12 mouse cellular contexts compared by ENCODE assay signal in the genomic region with DNA sequence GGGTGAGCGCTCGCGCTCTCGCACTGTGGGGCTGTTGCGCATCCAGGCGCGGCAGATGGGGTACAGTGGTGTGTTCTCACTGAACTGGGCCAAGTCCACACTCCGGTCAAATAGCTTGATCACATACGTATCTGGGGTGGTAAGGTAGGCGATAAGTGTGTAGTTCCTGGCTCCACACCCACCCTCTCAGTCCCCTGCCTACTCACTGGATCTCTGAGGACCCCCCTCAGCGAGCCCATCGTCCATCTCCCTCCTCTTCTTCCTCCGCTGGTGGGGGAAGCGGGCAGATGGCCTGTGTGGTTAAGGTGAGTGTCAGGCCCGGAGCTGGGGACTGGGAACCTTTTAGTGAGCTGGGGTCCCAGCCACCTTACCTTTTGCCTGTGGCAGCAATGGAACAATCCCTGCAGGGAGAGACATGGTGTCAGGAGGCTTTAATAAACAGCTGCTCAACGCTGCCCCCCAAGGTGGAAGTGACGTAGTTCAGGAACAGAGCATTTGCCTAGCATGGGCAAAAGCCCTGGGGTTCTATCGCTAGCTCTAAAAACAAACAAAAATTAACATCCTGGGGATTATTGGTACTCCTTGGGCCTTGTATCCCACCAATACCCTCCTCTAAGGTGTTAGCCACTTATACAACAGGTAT. TPM values are rescaled to one million over a fixed set of nuclear protein-coding genes. Genes with fewer than 3 reads are reported as not detected.
DNase-seq lines count a peak whose midpoint lies in the region; ATAC-seq and TF ChIP-seq lines count a peak whose summit lies in the region.
"Had no signal": no experiment of that assay in that cellular context is flagged by ENCODE, and none has a peak within 500 bp of the region (broad histone marks: within the 10 kb centered on the region; RNA-seq: fewer than 3 reads in every experiment).

No protein-coding gene starts in this region.

- DNase-seq in kidney, adult 2 months, result no peak
- peak; percentile 54 to 59 for DNase-seq in B cell, adult 2 months
- peak; percentile 52 for DNase-seq in NIH3T3 (ENCODE audit: low read depth)
- no peak for DNase-seq in liver, embryonic 14.5 days (ENCODE audit: low read depth in 3 of 3, low spot score in 3 of 3)
- no peak for DNase-seq in frontal cortex, adult 2 months (ENCODE audit: extremely low spot score in 1 of 2, low spot score in 1 of 2)
- DNase-seq in left cerebral cortex, postnatal 14 days (ENCODE audit: low spot score in 2 of 2), result no peak
- no peak for DNase-seq in cerebellum, postnatal 4 days (ENCODE audit: low spot score in 2 of 2)
- DNase-seq: kidney, adult 9 months had no signal

- no peak overlapping the region for H3K4me3 ChIP-seq in kidney, adult 2 months (ENCODE audit: insufficient read depth, low read depth, low read length)
- H3K4me3 ChIP-seq in kidney, embryonic 16.5 days (ENCODE audit: low read length), result no peak overlapping the region
- no peak overlapping the region for H3K4me3 ChIP-seq in liver, embryonic 14.5 days (ENCODE audit: insufficient read depth in 1 of 2, low read depth in 2 of 2, low read length in 2 of 2)
- H3K4me3 ChIP-seq: embryonic facial prominence, embryonic 13.5 days; neural tube, embryonic 13.5 days had no signal

- intact Hi-C loops in left cerebral cortex, postnatal 14 days (cut with DNase I), result no loop called here

- no peaks in the 10 kb centered on the region for H3K27me3 ChIP-seq in kidney, adult 2 months (replicated peaks; ENCODE audit: control insufficient read depth, insufficient read depth, low read length)
- H3K27me3 ChIP-seq in kidney, embryonic 16.5 days (ENCODE audit: insufficient read depth, low read length), result no peaks in the 10 kb centered on the region
- H3K27me3 ChIP-seq in liver, embryonic 14.5 days (ENCODE audit: control insufficient read depth, insufficient read depth, low read length), result no peaks in the 10 kb centered on the region
- H3K27me3 ChIP-seq: embryonic facial prominence, embryonic 13.5 days had no signal

- ATAC-seq in kidney, embryonic 16.5 days (ENCODE audit: low FRiP score, low TSS enrichment), result no peak
- no peak for ATAC-seq in liver, embryonic 14.5 days (ENCODE audit: insufficient read depth)

- TF ChIP-seq POLR2A in kidney, adult 2 months (IDR thresholded peaks at IDR 0.05; ENCODE audit: low read depth, low read length), result no peak

- H3K9me3 ChIP-seq in kidney, embryonic 16.5 days (ENCODE audit: low read length), result no peaks in the 10 kb centered on the region
- H3K9me3 ChIP-seq in liver, embryonic 14.5 days (ENCODE audit: control insufficient read depth, low read length), result no peaks in the 10 kb centered on the region
- H3K9me3 ChIP-seq: embryonic facial prominence, embryonic 13.5 days; neural tube, embryonic 13.5 days had no signal

- no peak overlapping the region for H3K4me2 ChIP-seq in kidney, embryonic 16.5 days (replicated peaks; ENCODE audit: low read depth, low read length)
- H3K4me2 ChIP-seq in liver, embryonic 14.5 days (ENCODE audit: low read depth), result no peak overlapping the region
- H3K4me2 ChIP-seq: embryonic facial prominence, embryonic 13.5 days had no signal

- TF ChIP-seq EP300 in liver, embryonic 14.5 days (IDR thresholded peaks at IDR 0.05; ENCODE audit: low read depth), result no peak

- TF ChIP-seq CTCF in kidney, adult 2 months (conservative IDR thresholded peaks at IDR 0.05; ENCODE audit: insufficient read depth, insufficient read length, low read depth, low read length), result peak; percentile 28; the same call in 1 of the 2 replicates
- TF ChIP-seq CTCF in liver, embryonic 14.5 days (IDR thresholded peaks at IDR 0.05; ENCODE audit: low read depth), result peak; percentile 59

- WGBS in kidney, adult 2 months, result 94% methylated on average over 18 of the region's 18 CpGs
- 93% methylated on average over 18 of the region's 18 CpGs for WGBS in kidney, embryonic 16.5 days
- 85% methylated on average over 18 of the region's 18 CpGs for whole genome bisulfite sequencing in liver, embryonic 14.5 days (ENCODE audit: insufficient replicate concordance)

- H3K27ac ChIP-seq in kidney, adult 2 months (ENCODE audit: insufficient read depth, low read depth, low read length), result no peak overlapping the region
- no peak overlapping the region for H3K27ac ChIP-seq in kidney, embryonic 16.5 days (ENCODE audit: low read length)
- H3K27ac ChIP-seq in liver, embryonic 14.5 days, result no peak overlapping the region
- H3K27ac ChIP-seq: embryonic facial prominence, embryonic 13.5 days; macrophage; neural tube, embryonic 13.5 days had no signal

- no peak overlapping the region for H3K9ac ChIP-seq in kidney, embryonic 16.5 days (replicated peaks; ENCODE audit: low read length)
- no peak overlapping the region for H3K9ac ChIP-seq in liver, embryonic 14.5 days (replicated peaks)
- H3K9ac ChIP-seq: embryonic facial prominence, embryonic 13.5 days had no signal

- H3K4me1 ChIP-seq in kidney, adult 2 months (ENCODE audit: control insufficient read depth, insufficient read depth, low read length), result no peaks in the 10 kb centered on the region; the same call in 1 of the 2 replicates
- H3K4me1 ChIP-seq in kidney, embryonic 16.5 days (ENCODE audit: insufficient read depth, low read length), result peaks cover 26% of the 10 kb centered on the region
- peaks cover 15 to 17% of the 10 kb centered on the region in 2 experiments for H3K4me1 ChIP-seq in liver, embryonic 14.5 days (replicated peaks; ENCODE audit: control insufficient read depth in 2 of 2, insufficient read depth in 2 of 2, low read length in 1 of 2)

- H3K36me3 ChIP-seq in kidney, adult 2 months (ENCODE audit: control insufficient read depth, insufficient read depth, low read length), result no peaks in the 10 kb centered on the region
- peaks cover 31% of the 10 kb centered on the region for H3K36me3 ChIP-seq in kidney, embryonic 16.5 days (ENCODE audit: insufficient read depth, low read length)
- peaks cover 19% of the 10 kb centered on the region for H3K36me3 ChIP-seq in liver, embryonic 14.5 days (replicated peaks; ENCODE audit: control insufficient read depth, insufficient read depth, low read depth)

RNA-seq across cellular contexts. Expression of a gene that starts 2.6 kb away (rescaled TPM):
- 29.0 and 33.8 TPM in 2 replicates for polyA plus RNA-seq in kidney, adult 2 months (2012; rRNA removed)
- 47.0 and 48.1 TPM in 2 replicates for polyA plus RNA-seq in kidney, embryonic 16.5 days (2015; fragmentation: Nextera tagmentation; extraction: Ambion mirVana)
- 15.3 and 17.6 TPM in 2 replicates for polyA plus RNA-seq in liver, embryonic 14.5 days (2012; rRNA removed)
- polyA plus RNA-seq in liver, embryonic 14.5 days (2014; fragmentation: Nextera tagmentation; extraction: Ambion mirVana), result 21.2 and 22.0 TPM in 2 replicates
- 64.1 and 67.3 TPM in 2 replicates for polyA plus RNA-seq in frontal cortex, adult 2 months (2012; rRNA removed)
- 10 to 100 TPM; 37.5 to 39.0 TPM for total RNA-seq in left cerebral cortex, postnatal 14 days (2021)

RNA-seq across cellular contexts. Expression of a gene that starts 4.9 kb away (rescaled TPM):
- 7.1 and 8.5 TPM in 2 replicates for polyA plus RNA-seq in kidney, adult 2 months (2012; rRNA removed)
- 12.0 and 16.6 TPM in 2 replicates for polyA plus RNA-seq in kidney, embryonic 16.5 days (2015; fragmentation: Nextera tagmentation; extraction: Ambion mirVana)
- 6.5 and 6.8 TPM in 2 replicates for polyA plus RNA-seq in liver, embryonic 14.5 days (2012; rRNA removed)
- polyA plus RNA-seq in liver, embryonic 14.5 days (2014; fragmentation: Nextera tagmentation; extraction: Ambion mirVana), result 1.3 and 2.8 TPM in 2 replicates
- 7.3 and 8.3 TPM in 2 replicates for polyA plus RNA-seq in frontal cortex, adult 2 months (2012; rRNA removed)
- 1 to 10 TPM; 2.7 to 3.8 TPM for total RNA-seq in left cerebral cortex, postnatal 14 days (2021)

RNA-seq across cellular contexts. Expression of a gene that starts 5.0 kb away (rescaled TPM):
- 21.6 and 50.4 TPM in 2 replicates for polyA plus RNA-seq in kidney, adult 2 months (2012; rRNA removed)
- polyA plus RNA-seq in kidney, embryonic 16.5 days (2015; fragmentation: Nextera tagmentation; extraction: Ambion mirVana), result 18.0 and 20.6 TPM in 2 replicates
- polyA plus RNA-seq in liver, embryonic 14.5 days (2012; rRNA removed), result 4.2 and 5.5 TPM in 2 replicates
- polyA plus RNA-seq in liver, embryonic 14.5 days (2014; fragmentation: Nextera tagmentation; extraction: Ambion mirVana), result 3.0 and 3.6 TPM in 2 replicates
- 9.3 and 10.7 TPM in 2 replicates for polyA plus RNA-seq in frontal cortex, adult 2 months (2012; rRNA removed)
- total RNA-seq in left cerebral cortex, postnatal 14 days (2021), result 10 to 100 TPM in 1 of 2 experiments, 1 to 10 TPM in 1; 5.3 to 10.8 TPM

RNA-seq across cellular contexts. Expression of a gene that starts 6.1 kb away (rescaled TPM):
- 47.9 and 54.5 TPM in 2 replicates for polyA plus RNA-seq in kidney, adult 2 months (2012; rRNA removed)
- 91.6 and 99.4 TPM in 2 replicates for polyA plus RNA-seq in kidney, embryonic 16.5 days (2015; fragmentation: Nextera tagmentation; extraction: Ambion mirVana)
- 19.5 and 28.1 TPM in 2 replicates for polyA plus RNA-seq in liver, embryonic 14.5 days (2012; rRNA removed)
- polyA plus RNA-seq in liver, embryonic 14.5 days (2014; fragmentation: Nextera tagmentation; extraction: Ambion mirVana), result 40.7 and 44.0 TPM in 2 replicates
- 125 and 131 TPM in 2 replicates for polyA plus RNA-seq in frontal cortex, adult 2 months (2012; rRNA removed)
- total RNA-seq in left cerebral cortex, postnatal 14 days (2021), result 10 to 100 TPM; 60.2 to 61.4 TPM

RNA-seq across cellular contexts. Expression of a gene that starts 6.1 kb away (rescaled TPM):
- polyA plus RNA-seq in kidney, adult 2 months (2012; rRNA removed), result 1.5 and 1.9 TPM in 2 replicates
- polyA plus RNA-seq in kidney, embryonic 16.5 days (2015; fragmentation: Nextera tagmentation; extraction: Ambion mirVana), result 18.2 and 18.9 TPM in 2 replicates
- 1.2 and 1.4 TPM in 2 replicates for polyA plus RNA-seq in liver, embryonic 14.5 days (2012; rRNA removed)
- 0.71 and 0.99 TPM in 2 replicates for polyA plus RNA-seq in liver, embryonic 14.5 days (2014; fragmentation: Nextera tagmentation; extraction: Ambion mirVana)
- polyA plus RNA-seq in frontal cortex, adult 2 months (2012; rRNA removed), result 8.2 and 9.4 TPM in 2 replicates
- 1 to 10 TPM; 3.8 to 4.6 TPM for total RNA-seq in left cerebral cortex, postnatal 14 days (2021)

Comparison
In these comparisons a context has a peak if more than half of its experiments do, and no peak if none do; other contexts are left out.
1. DNase-seq: peak in B cell, adult 2 months (2 of 2) and NIH3T3 (single experiment); none in kidney, adult 2 months (single experiment), liver, embryonic 14.5 days (0 of 3), frontal cortex, adult 2 months (0 of 2), left cerebral cortex, postnatal 14 days (0 of 2) and cerebellum, postnatal 4 days (0 of 2).